Mouse (Mus musculus): ENCODE data around the gene Apobr.

- TF ChIP-seq CTCF (IDR thresholded peaks at IDR 0.05; ENCODE audit: insufficient read depth, low read depth, low read length) (no peak), POLR2A (IDR thresholded peaks at IDR 0.05; ENCODE audit: insufficient read depth, low read depth, low read length) (no peak)
Observed at GRCm38 (mm10) chr7:126584506-126584977, at the start of gene Apobr.

Measured in olfactory bulb, adult 2 months (tissue).